In the genomic region with DNA sequence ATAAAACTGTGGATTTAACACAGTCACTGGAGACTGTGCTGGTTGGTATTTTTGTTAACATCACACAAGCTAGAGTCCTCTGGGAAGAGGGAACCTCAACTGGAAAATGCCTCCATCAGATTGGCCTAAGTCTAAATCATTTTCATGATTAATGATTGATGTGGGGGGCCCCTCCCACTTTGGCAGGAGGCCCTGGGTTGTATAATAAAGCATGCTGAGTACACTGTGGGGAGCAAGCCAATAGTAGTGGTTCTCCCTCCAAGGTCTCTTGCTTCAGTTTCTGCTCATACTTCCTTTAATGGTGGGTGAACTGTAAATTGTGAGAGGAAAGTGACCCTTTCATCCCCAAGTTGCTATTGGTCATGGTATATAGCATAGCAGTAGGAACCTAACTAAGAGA, we compare ENCODE assay signal across 18 mouse cellular contexts. TPM values are rescaled to one million over a fixed set of nuclear protein-coding genes. Genes with fewer than 3 reads are reported as not detected.
DNase-seq lines count a peak whose midpoint lies in the region.
"Had no signal": no experiment of that assay in that cellular context is flagged by ENCODE, and none has a peak within 500 bp of the region (broad histone marks: within the 10 kb centered on the region; RNA-seq: fewer than 3 reads in every experiment).

No protein-coding gene starts in this region.

- DNase-seq in adrenal gland, postnatal 10 days: peak; percentile 29
- DNase-seq in adrenal gland, postnatal 25 days: no peak
- DNase-seq in lung, adult 18-20 months: peak; percentile 8 to 29
- no peak for DNase-seq in lung, postnatal 25 days (ENCODE audit: low spot score)
- DNase-seq in kidney, adult 8-10 months: peak; percentile 58 to 78
- peak; percentile 16 for DNase-seq in lung, postnatal 14 days
- DNase-seq in spleen, postnatal 14 days (ENCODE audit: low spot score in 2 of 2): no peak
- no peak for DNase-seq in neural tube, embryonic 10.5 days (ENCODE audit: extremely low spot score, low spot score)
- DNase-seq: cerebellum, adult 2 months; cerebellum, postnatal 36 days; heart, postnatal 10 days; midbrain, embryonic 14.5 days; thymus, postnatal 14 days had no signal

RNA-seq across cellular contexts. Expression of a gene that starts 57.8 kb away (rescaled TPM):
- not detected for total RNA-seq in adrenal gland, postnatal 10 days (2021)
- not detected in 2 replicates for total RNA-seq in adrenal gland, postnatal 25 days (2021)
- total RNA-seq: gastrocnemius, adult 8-10 months; granulocyte monocyte progenitor cell, adult 5-6 weeks; heart, postnatal 10 days; layer of hippocampus, adult 18-20 months; layer of hippocampus, postnatal 25 days; left cerebral cortex, postnatal 25 days had no signal

Comparison
In these comparisons a context has a peak if more than half of its experiments do, and no peak if none do; other contexts are left out.
1. DNase-seq: peak in adrenal gland, postnatal 10 days (single experiment), lung, adult 18-20 months (2 of 2), kidney, adult 8-10 months (2 of 2) and lung, postnatal 14 days (single experiment); none in adrenal gland, postnatal 25 days (single experiment), lung, postnatal 25 days (single experiment), spleen, postnatal 14 days (0 of 2) and neural tube, embryonic 10.5 days (single experiment).